Mouse (Mus musculus) heart, embryonic 13.5 days (tissue): Measurements from ENCODE around the gene Arhgef10l. TPM values are rescaled to one million over a fixed set of nuclear protein-coding genes. Genes with fewer than 3 reads are reported as not detected.

Experiments used
- ATAC-seq: fragments of 200-750 bp; cut with Nextera tagmentation; 2 replicates; pipeline ENCODE4 v1.8.0; 2017; ENCODE audit warnings: moderate TSS enrichment; ENCODE audit not compliant: insufficient number of reproducible peaks, low FRiP score, low TSS enrichment; ENCODE audit errors: extremely low read depth
- H3K27ac ChIP-seq: fragments of 300-500 bp; sonication (generic); replicated peaks from 2 replicates; pipeline ENCODE4 v1.5.1; 2015; ENCODE audit warnings: moderate library complexity, mild to moderate bottlenecking, inconsistent platforms
- H3K27me3 ChIP-seq: fragments of 300-500 bp; sonication (generic); replicated peaks from 2 replicates; pipeline ENCODE4 v1.6.1; 2015; ENCODE audit warnings: mild to moderate bottlenecking, inconsistent platforms
- H3K36me3 ChIP-seq: fragments of 300-500 bp; sonication (generic); 2 replicates; pipeline ENCODE4 v1.6.1; 2015; ENCODE audit warnings: mild to moderate bottlenecking, inconsistent platforms
- H3K4me1 ChIP-seq: fragments of 300-500 bp; sonication (generic); 2 replicates; pipeline ENCODE4 v1.6.1; 2015; ENCODE audit warnings: inconsistent platforms
- H3K4me2 ChIP-seq: fragments of 300-500 bp; sonication (generic); 2 replicates; pipeline ENCODE4 v1.6.1; 2015; ENCODE audit warnings: inconsistent platforms, mild to moderate bottlenecking, moderate library complexity
- H3K4me3 ChIP-seq: fragments of 300-500 bp; sonication (generic); 2 replicates; pipeline ENCODE4 v1.5.1; 2015; ENCODE audit warnings: moderate library complexity, mild to moderate bottlenecking, inconsistent platforms
- H3K9ac ChIP-seq: fragments of 300-500 bp; sonication (generic); 2 replicates; pipeline ENCODE4 v1.6.1; 2015; ENCODE audit warnings: inconsistent platforms, mild to moderate bottlenecking, moderate library complexity
- H3K9me3 ChIP-seq: fragments of 300-500 bp; sonication (generic); 2 replicates; pipeline ENCODE4 v1.6.1; 2016; ENCODE audit warnings: inconsistent platforms
- WGBS: fragments of 180-500 bp; shearing (Covaris S2); methylation state at CpG from one replicate; pipeline ENCODE4 v1.1.7; 2015; ENCODE audit warnings: mixed read lengths; 5-methylcytosine and 5-hydroxymethylcytosine counted together
- polyA plus RNA-seq: library from polyadenylated mRNA; unstranded; fragments of >200 nt; fragmentation: Nextera tagmentation; extraction: Ambion mirVana; gene quantifications from 2 replicates; pipeline ENCODE4 v1.2.1, GENCODE M21; 2015

Arhgef10l gene
- polyA plus RNA-seq, 1 experiment from 2014 or later: 18.2 TPM

DNA sequence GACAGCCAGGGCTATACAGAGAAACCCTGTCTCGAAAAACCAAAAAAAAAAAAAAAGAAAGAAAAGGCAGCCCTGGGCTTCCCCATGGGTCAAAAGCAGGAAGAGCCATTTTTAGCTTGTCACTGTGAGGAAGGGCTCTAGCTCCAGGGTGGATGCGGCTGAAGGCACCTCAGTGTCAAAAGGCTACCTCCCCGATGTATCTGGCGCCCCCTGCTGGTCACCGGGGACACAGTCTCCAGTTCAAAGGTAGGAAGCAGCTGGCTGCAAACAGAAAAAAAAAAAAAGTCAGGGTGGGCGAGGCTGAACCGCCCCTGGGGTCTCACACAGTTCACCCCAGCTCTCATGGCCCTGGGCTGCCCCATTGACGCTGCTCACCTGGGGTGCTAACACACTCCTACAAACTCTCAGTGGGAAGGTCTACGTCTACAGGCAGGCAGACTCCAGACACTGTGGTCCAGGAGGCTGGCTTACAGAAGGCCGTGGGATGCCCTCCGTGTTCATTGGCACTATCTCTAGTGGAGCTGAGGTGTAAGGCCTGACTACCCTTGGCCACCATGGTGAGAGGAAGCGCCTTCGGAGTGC, 8.6 kb upstream of the Arhgef10l start:
- H3K4me3 ChIP-seq: no peak overlapping the region
- peaks cover 7% of the 10 kb centered on the region; the same call in 1 of the 2 replicates for H3K4me1 ChIP-seq
- 28% methylated on average over 13 of the region's 13 CpGs for WGBS
- H3K27ac ChIP-seq: no peak overlapping the region
- H3K36me3 ChIP-seq: no peaks in the 10 kb centered on the region
- no peaks in the 10 kb centered on the region for H3K9me3 ChIP-seq
- no peak overlapping the region for H3K9ac ChIP-seq
- no peaks in the 10 kb centered on the region for H3K27me3 ChIP-seq
- peak; percentile 37; the same call in 1 of the 2 replicates for ATAC-seq
- H3K4me2 ChIP-seq: no peak overlapping the region

DNA sequence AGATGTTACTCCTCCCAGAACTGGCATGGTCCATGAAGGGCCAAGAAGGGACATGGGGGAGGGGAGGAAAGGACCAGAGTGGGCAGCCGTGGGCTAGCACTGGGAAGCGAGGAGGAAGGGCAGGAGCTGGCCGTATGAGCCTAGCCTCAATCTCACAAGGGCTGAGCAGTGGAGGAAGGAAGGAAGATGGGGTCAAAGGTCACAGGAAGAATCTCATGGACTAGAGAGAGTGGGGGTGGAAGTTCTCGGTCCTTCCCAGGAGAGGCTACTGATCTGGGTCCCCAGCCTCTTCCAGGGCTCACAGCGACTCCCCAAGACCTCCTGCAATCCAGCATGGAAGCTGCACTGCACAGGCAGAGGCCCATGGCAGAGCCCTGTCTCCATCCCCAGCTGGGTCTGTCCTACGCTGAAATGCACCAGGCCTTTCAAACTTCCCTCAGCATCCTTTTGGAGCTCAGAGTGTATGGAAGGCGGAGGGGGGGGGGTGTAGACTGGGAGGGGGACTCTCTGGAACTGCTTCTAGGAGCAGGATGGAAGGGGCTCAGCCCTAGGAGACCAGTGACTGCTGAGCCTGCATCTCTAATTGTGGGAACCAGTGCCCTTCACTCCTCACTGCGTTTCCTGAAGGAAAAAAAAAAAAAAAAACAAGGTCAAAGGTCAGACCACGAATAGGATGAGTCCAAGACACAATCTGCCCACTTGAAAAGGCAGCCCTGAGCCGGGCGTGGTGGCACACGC, 7.9 kb upstream of the Arhgef10l start:
- WGBS: 53% methylated on average over 12 of the region's 12 CpGs
- peaks cover 6% of the 10 kb centered on the region; the same call in 1 of the 2 replicates for H3K4me1 ChIP-seq
- ATAC-seq: no peak

DNA sequence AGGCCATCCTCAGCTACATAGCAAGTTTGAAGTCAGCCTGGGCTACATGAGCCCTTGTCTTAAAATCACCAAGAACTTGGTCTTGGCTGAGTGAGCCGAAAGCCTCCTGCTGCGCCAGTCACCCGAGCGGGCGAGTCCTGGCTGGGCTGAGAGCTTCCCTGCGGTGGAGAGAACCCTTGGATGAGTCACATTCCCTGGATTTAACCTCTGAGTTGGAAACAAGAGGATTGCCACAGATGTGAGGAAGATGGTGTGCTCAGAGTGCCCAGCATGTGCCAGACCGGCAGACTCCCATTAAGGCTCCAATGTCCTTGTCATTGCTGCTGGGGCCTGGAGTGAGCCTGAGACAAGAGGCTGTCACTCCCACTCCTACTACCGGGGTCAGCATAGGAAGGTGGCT, 2.0 kb upstream of the Arhgef10l start:
- Histone ChIP-seq H3K9ac (no peak overlapping the region), H3K27ac (no peak overlapping the region), H3K4me1 (peaks cover 9% of the 10 kb centered on the region), H3K27me3 (no peaks in the 10 kb centered on the region), H3K4me3 (no peak overlapping the region), H3K9me3 (no peaks in the 10 kb centered on the region), H3K36me3 (no peaks in the 10 kb centered on the region), H3K4me2 (no peak overlapping the region)
- WGBS: 75% methylated on average over 8 of the region's 8 CpGs
- no peak for ATAC-seq

More for the DNA sequence above, 7.9 kb upstream of the Arhgef10l start:
- H3K27me3 ChIP-seq: no peaks in the 10 kb centered on the region
- H3K36me3 ChIP-seq: no peaks in the 10 kb centered on the region
- no peaks in the 10 kb centered on the region for H3K9me3 ChIP-seq
- no peak overlapping the region for H3K4me2 ChIP-seq
- H3K9ac ChIP-seq: no peak overlapping the region
- no peak overlapping the region for H3K4me3 ChIP-seq
- H3K27ac ChIP-seq: no peak overlapping the region

DNA sequence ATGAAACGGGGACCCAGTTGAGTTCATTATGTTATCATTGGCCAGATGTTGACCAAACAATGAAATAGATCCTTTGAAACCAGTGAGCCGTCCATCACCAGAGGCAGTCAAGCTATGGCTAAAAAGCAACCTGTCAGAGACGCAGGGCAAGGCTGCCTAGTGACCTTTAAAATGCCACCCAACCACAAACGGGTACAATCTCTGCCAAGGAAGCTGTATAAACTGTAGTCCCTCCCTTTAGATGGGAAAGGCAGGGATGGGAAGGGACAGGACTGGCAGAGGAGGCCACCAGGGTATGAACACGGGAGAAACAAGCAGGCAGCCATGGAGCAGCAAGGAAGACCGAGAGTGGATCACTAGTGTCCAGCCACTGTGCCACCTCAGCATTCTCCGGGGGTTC, 759 bp downstream of the Arhgef10l start:
- H3K4me2 ChIP-seq: no peak overlapping the region
- ATAC-seq: no peak
- 73% methylated on average over 7 of the region's 7 CpGs for WGBS

DNA sequence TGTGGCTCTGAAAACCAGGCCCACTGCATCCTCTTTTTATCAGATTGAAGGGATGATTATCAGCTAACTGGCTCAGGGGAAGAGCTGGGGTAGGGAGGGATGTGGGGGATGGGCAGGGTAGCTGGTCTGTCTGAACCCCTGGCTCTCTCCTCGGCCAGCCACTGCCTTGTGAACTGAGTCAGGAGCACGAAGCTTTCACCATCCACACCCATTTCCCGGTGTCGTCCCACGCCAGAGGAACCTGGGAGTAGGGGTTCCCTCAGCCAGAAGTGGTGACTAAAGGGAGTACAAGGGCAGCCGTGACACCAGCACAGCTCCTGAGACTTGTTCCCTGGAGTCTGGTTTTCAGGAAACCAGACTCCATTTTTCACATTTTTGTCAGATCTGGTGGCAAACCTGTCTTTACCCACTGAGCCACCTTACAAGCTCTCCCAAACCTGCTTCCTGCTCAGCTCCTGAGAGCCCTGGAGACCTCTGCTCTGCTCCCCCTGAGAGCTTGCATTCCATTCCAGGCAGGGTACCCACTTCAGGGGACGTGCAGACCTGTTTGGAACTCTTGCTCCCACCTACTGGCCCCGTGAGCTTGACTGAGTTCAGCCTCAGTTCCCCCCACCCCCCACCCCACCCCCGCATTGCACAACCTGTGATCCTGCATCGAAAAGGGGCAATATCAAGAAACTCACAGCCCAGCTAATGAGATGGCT, 2.8 kb downstream of the Arhgef10l start:
- WGBS: 26% methylated on average over 10 of the region's 10 CpGs
- ATAC-seq: no peak
- H3K4me2 ChIP-seq: no peak overlapping the region
- H3K4me3 ChIP-seq: no peak overlapping the region
- H3K9me3 ChIP-seq: no peaks in the 10 kb centered on the region
- no peaks in the 10 kb centered on the region; the same call in 1 of the 2 replicates for H3K27me3 ChIP-seq
- H3K4me1 ChIP-seq: peaks cover 35% of the 10 kb centered on the region
- no peaks in the 10 kb centered on the region for H3K36me3 ChIP-seq
- 0 out of 2 replicates have a peak overlapping the region, but pooled peaks have one; percentile 32 for H3K27ac ChIP-seq
- peak overlapping the region; percentile 58 for H3K9ac ChIP-seq

More for the DNA sequence above, 759 bp downstream of the Arhgef10l start:
- Histone ChIP-seq H3K4me3 (no peak overlapping the region), H3K9ac (no peak overlapping the region), H3K9me3 (no peaks in the 10 kb centered on the region), H3K4me1 (peaks cover 25% of the 10 kb centered on the region), H3K27ac (no peak overlapping the region), H3K36me3 (no peaks in the 10 kb centered on the region), H3K27me3 (no peaks in the 10 kb centered on the region; the same call in 1 of the 2 replicates)

DNA sequence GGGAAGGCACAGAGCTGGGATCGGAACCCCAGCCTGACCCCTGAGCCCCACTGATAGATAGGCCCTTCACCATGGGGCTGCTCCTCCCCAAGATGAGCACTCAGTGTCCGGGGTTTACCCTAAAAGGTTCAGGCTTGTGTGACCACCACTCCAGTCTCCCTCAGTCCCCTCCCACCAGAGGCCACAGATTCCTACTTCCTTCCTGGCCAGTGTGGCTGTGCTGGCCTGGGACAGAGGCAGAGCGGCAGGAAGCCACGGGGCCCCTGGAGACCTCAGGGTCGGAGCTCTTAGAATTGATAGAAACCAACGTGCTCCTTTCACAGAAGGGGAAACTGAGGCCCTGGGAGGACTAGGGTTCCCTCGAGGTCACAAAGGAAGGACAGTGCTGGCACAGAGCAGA, 3.4 kb downstream of the Arhgef10l start:
- H3K9me3 ChIP-seq: no peaks in the 10 kb centered on the region
- peak overlapping the region; percentile 58 for H3K9ac ChIP-seq
- 0 out of 2 replicates have a peak overlapping the region, but pooled peaks have one; percentile 32 for H3K27ac ChIP-seq
- no peak for ATAC-seq
- WGBS: 21% methylated on average over 7 of the region's 7 CpGs
- no peak overlapping the region for H3K4me2 ChIP-seq
- H3K4me1 ChIP-seq: peaks cover 41% of the 10 kb centered on the region
- no peak overlapping the region for H3K4me3 ChIP-seq
- no peaks in the 10 kb centered on the region; the same call in 1 of the 2 replicates for H3K27me3 ChIP-seq
- no peaks in the 10 kb centered on the region for H3K36me3 ChIP-seq

DNA sequence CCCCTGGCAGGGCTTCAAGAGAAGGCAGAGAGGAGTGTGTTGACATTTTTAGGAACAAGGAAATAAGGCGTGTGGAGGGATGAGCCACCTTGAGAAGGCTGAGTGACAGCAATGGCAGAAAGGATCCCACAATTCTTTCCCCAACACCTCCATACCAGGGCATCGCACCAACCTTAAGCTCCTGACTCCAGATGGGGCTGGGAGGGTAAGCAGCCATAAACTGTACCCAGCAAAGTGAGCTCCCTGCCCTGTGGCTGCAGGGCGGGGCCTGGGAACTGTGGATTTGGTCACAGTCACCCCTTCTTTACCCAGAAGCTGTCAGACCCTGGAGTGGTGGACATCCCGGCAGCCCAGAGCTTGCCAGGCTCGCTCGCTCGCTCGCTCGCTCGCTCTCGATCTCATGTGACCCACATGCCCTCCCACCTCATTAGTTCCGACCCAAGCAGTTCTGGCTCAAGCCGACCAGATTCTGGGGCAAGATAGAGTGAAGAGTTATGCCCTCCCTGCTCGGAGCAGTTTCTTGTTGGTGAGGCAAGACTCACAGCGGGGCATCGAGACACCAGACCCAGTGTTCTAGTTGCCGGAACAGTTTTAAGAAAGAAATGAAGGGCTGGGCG, 4.3 kb downstream of the Arhgef10l start:
- H3K36me3 ChIP-seq: no peaks in the 10 kb centered on the region
- H3K4me1 ChIP-seq: peaks cover 48% of the 10 kb centered on the region

DNA sequence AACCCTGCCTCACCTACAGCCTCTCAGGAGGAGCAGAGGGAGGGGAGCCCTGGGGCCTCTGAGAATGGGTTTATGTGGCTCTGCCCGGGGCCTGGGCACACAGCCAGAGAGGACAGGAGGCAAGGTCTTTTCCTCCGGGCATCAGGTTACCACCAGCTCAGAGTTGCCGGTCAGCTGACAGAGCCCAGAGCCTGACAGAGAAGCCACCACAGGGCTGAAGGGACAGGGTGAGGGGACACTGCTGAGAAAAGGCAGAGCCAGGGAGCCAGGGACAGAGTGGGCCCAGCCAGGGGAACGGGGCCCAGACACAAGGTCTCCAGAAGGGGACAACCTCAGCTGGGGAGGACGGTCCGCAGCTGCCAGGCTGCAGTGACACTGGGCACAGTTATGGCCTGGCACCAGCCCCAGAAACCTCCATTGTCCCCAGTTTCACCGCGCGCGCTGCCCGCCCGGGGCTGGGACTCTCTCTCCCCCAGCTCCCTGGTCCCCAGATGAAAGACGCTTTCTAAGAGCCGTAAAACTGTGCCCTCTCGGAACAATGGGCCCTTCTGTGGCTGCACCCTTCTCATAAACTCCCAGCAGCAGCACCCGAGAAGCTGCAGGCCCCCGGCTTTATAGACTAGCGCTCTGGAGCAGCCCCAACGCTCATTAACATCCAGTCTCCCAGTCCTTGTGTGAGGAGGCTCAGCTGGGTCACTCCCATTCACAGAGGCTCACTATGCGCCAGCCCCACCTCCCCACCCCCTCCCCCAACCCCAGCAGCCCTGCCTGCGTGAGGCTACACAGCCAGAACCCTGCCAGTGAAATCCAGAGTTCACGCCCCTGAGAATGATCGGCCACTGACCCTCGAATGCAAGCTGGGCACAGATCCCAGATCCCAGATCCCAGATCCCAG, 7.9 kb downstream of the Arhgef10l start:
- Histone ChIP-seq H3K27ac (peak overlapping the region; percentile 96), H3K9me3 (no peaks in the 10 kb centered on the region), H3K27me3 (no peaks in the 10 kb centered on the region; the same call in 1 of the 2 replicates), H3K4me3 (peak overlapping the region; percentile 23), H3K4me2 (peak overlapping the region; percentile 63), H3K4me1 (peaks cover 44% of the 10 kb centered on the region), H3K9ac (peak overlapping the region; percentile 78), H3K36me3 (no peaks in the 10 kb centered on the region)
- WGBS: 7% methylated on average over 24 of the region's 24 CpGs
- peak; percentile 56 for ATAC-seq

More for the DNA sequence above, 4.3 kb downstream of the Arhgef10l start:
- H3K9ac ChIP-seq: no peak overlapping the region
- 68% methylated on average over 18 of the region's 18 CpGs for WGBS
- H3K27ac ChIP-seq: no peak overlapping the region
- H3K4me2 ChIP-seq: no peak overlapping the region
- ATAC-seq: no peak
- H3K27me3 ChIP-seq: no peaks in the 10 kb centered on the region; the same call in 1 of the 2 replicates
- no peaks in the 10 kb centered on the region for H3K9me3 ChIP-seq
- H3K4me3 ChIP-seq: no peak overlapping the region

DNA sequence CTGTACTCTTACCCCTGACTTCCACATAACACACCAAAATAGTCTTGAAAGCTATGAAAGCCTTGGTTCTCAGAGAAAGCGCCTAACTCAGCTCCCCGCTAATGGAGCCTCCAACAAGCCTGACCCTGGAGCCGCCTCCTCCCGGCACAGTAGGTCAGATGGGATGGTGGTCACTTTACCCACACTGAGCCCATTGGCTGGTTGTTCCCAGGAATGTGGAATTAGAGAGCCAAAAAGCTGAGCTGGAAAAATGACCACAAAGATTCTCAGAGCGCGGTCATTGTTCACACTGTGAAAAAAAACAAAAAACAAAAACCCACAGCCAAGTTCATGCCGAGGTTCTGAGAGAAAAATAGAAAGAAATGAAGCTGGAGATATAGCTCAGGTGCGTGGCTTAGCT, 9.3 kb downstream of the Arhgef10l start:
- 73% methylated on average over 8 of the region's 8 CpGs for WGBS
- Histone ChIP-seq H3K36me3 (no peaks in the 10 kb centered on the region), H3K4me2 (no peak overlapping the region), H3K9me3 (no peaks in the 10 kb centered on the region), H3K9ac (no peak overlapping the region; the same call in 1 of the 2 replicates), H3K27ac (no peak overlapping the region), H3K4me3 (no peak overlapping the region), H3K27me3 (no peaks in the 10 kb centered on the region; the same call in 1 of the 2 replicates), H3K4me1 (peaks cover 30% of the 10 kb centered on the region)
- ATAC-seq: no peak

DNA sequence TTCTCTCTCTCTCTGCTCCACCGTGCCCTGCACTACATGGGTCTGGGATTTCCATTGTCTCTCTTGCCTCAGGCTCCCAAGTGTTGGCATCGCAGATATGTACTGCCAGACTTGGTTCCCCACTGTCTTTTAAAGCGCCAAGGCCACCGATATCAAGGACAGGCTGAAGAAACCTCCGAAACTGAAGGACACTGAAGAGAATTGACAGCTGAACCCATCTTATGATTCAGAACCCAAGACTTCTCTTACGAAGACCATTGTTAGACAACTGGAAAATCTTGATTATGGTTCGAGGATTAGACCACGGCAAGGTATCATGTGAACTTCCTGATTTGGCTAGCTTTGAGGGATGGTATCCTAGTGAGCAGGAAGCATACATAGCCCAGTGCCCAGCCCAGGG, 11.0 kb downstream of the Arhgef10l start:
- Histone ChIP-seq H3K4me2 (no peak overlapping the region), H3K27ac (no peak overlapping the region), H3K4me1 (peaks cover 27% of the 10 kb centered on the region), H3K4me3 (no peak overlapping the region), H3K9ac (no peak overlapping the region), H3K27me3 (no peaks in the 10 kb centered on the region; the same call in 1 of the 2 replicates), H3K36me3 (no peaks in the 10 kb centered on the region), H3K9me3 (no peaks in the 10 kb centered on the region)
- ATAC-seq: no peak
- 68% methylated on average over 8 of the region's 8 CpGs for WGBS
